Mouse (Mus musculus): ENCODE measurements around the gene Ndufab1.

DNA sequence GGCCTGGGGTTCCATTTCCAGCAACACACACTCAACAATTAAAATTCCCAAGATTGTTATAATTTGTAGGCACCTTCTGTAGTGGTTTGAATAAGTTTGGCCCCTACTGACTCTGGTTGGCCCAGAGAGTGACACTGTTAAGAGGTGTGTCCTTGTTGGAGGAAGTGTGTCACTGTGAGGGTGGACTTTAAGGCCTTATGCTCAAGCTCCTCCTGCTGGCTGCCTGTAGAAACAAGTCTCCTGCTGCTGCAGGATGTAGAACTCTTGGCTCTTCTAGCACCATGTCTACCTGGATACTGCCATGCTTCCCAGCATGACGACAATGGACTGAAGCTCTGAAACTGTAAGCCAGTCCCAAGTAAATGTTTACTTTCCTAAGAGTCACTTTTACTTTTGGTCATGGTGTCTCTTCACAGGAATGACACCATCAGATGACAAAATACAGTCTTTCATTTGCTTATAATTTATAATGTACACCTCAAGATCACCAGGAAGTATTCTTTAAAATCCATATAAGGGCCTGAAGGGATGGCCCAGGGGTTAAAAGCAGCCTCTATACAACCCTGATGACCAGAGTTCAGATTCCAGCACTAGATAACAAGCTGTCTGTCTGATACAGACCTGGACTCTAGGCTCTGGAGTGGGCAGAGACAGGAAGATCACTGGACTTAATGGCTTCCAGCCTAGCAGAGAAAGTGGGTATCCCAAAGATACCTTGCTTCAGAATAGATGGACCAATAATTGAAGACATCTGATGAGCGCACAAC lies 6.9 kb downstream of the Ndufab1 start:
- TF ChIP-seq CTCF (conservative IDR thresholded peaks at IDR 0.05 in 1 of 2, IDR thresholded peaks at IDR 0.05 in 1 of 2; ENCODE audit: low read depth in 2 of 2, low read length in 2 of 2) (peak in 1 of 2 experiments; percentile 52; a peak in 2 of 4 replicates), HCFC1 (IDR thresholded peaks at IDR 0.05; ENCODE audit: low read depth, low read length) (no peak), EP300 (IDR thresholded peaks at IDR 0.05; ENCODE audit: low read length) (no peak), JUN (IDR thresholded peaks at IDR 0.05; ENCODE audit: insufficient read depth, low read depth, low read length) (no peak)
